Mouse (Mus musculus) heart, embryonic 16.5 days (tissue): ENCODE data around the gene Lkaaear1. TPM values are rescaled to one million over a fixed set of nuclear protein-coding genes. Genes with fewer than 3 reads are reported as not detected.
A peak's percentile ranks its signal among the peaks of the same experiment; 100 is the strongest.

Experiments used
- ATAC-seq: fragments of 200-750 bp; cut with Nextera tagmentation; replicated peaks from 2 replicates; pipeline ENCODE4 v1.8.0; 2017; ENCODE audit warnings: moderate number of reproducible peaks; ENCODE audit not compliant: insufficient read depth, low FRiP score; ENCODE audit errors: extremely low read depth
- H3K27ac ChIP-seq: fragments of 300-500 bp; sonication (generic); 2 replicates; pipeline ENCODE4 v1.5.1; 2014; ENCODE audit warnings: mild to moderate bottlenecking, low read length, control low read depth, moderate library complexity
- H3K27me3 ChIP-seq: fragments of 300-500 bp; sonication (generic); 2 replicates; pipeline ENCODE4 v1.6.1; 2014; ENCODE audit warnings: low read length, mixed read lengths; ENCODE audit not compliant: control insufficient read depth, insufficient read depth
- H3K36me3 ChIP-seq: fragments of 300-500 bp; sonication (generic); 2 replicates; pipeline ENCODE4 v1.6.1; 2014; ENCODE audit not compliant: control insufficient read depth, insufficient read depth
- H3K4me1 ChIP-seq: fragments of 300-500 bp; sonication (generic); 2 replicates; pipeline ENCODE4 v1.6.1; 2014; ENCODE audit warnings: low read length, mixed read lengths; ENCODE audit not compliant: control insufficient read depth, insufficient read depth
- H3K4me2 ChIP-seq: fragments of 300-500 bp; sonication (generic); 2 replicates; pipeline ENCODE4 v1.6.1; 2014; ENCODE audit warnings: low read depth, mild to moderate bottlenecking, control low read depth, low read length
- H3K4me3 ChIP-seq: fragments of 300-500 bp; sonication (generic); 2 replicates; pipeline ENCODE4 v1.5.1; 2014; ENCODE audit warnings: mild to moderate bottlenecking, control low read depth, low read length
- H3K9ac ChIP-seq: fragments of 300-500 bp; sonication (generic); 2 replicates; pipeline ENCODE4 v1.6.1; 2014; ENCODE audit warnings: low read length, control low read depth
- H3K9me3 ChIP-seq: fragments of 300-500 bp; sonication (generic); replicated peaks from 2 replicates; pipeline ENCODE4 v1.6.1; 2016; ENCODE audit warnings: low read length; ENCODE audit not compliant: control insufficient read depth
- WGBS: fragments of 180-500 bp; shearing (Covaris S2); extraction: QIAGEN DNeasy Blood & Tissue Kit; methylation state at CpG from one replicate; pipeline ENCODE4 v1.1.7; 2014; 5-methylcytosine and 5-hydroxymethylcytosine counted together
- polyA plus RNA-seq: library from polyadenylated mRNA; unstranded; fragments of >200 nt; fragmentation: Nextera tagmentation; extraction: Ambion mirVana; gene quantifications from 2 replicates; pipeline ENCODE4 v1.2.1, GENCODE M21; 2015

The Lkaaear1 gene
- polyA plus RNA-seq, 1 experiment from 2014 or later: not detected

DNA sequence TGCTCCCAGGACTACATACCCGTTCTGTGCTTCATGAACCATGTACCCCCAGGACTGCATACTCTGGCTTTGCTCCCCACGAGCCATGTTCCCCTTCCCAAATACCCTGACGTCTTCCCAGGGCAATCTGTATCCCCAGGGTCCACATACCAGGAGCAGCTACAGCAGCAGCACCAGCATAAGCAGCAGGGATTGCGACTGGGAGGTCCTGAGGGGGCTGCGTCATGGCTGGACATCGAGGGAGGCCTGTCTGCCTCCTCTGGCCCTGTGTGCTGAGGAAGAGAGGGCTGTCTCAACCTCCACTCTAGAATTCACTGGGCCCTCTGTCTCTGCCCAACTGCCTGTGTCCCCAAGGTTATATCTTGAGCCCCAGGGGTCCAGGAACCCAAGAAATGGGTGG is 7.2 kb downstream of the Lkaaear1 start:
- Histone ChIP-seq H3K9ac (no peak overlapping the region), H3K4me2 (no peak overlapping the region)
- ATAC-seq: no peak

DNA sequence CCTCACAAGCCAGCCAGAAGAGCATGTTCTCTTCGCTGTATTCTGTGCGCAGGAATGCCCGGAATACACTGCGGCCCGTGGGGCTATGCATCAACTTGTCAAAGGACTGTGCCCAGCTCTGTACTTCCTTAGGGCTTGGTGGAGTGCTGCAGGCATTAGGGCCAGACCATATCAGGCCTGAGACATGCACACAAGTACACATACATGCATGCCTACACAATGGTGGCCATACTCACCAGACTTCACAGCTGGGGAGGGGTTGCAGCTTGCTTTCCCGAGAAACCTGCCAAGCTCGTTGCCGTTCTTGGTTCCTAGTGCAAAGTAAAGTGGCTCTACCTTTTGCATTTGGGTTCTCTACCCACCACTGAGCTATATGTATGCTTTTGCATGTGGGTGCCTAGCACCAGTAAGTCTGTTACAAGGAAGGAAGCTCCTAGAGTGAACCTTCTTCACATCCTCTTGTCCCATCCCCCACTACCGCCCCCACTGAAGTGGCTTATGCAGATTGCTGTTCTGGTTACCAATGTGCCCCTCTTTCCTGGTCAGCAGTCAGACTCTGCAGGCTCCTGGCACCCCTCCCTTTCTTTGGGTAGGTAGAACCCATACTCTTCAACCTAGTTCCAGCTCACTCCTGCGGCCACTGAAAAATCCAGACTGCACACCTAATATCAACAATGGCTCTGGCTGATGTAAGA is 8.6 kb downstream of the Lkaaear1 start:
- Histone ChIP-seq H3K4me1 (peaks cover 3% of the 10 kb centered on the region; the same call in 1 of the 2 replicates), H3K36me3 (peaks cover 13% of the 10 kb centered on the region; the same call in 1 of the 2 replicates), H3K27me3 (no peaks in the 10 kb centered on the region), H3K4me3 (no peak overlapping the region), H3K27ac (no peak overlapping the region), H3K4me2 (no peak overlapping the region), H3K9me3 (no peaks in the 10 kb centered on the region), H3K9ac (no peak overlapping the region)
- ATAC-seq: no peak
- 89% methylated on average over 10 of the region's 10 CpGs for WGBS

More for the DNA sequence above, 7.2 kb downstream of the Lkaaear1 start:
- no peak overlapping the region for H3K4me3 ChIP-seq
- H3K27me3 ChIP-seq: no peaks in the 10 kb centered on the region
- 81% methylated on average over 6 of the region's 6 CpGs for WGBS
- H3K36me3 ChIP-seq: peaks cover 12% of the 10 kb centered on the region; the same call in 1 of the 2 replicates
- no peaks in the 10 kb centered on the region for H3K9me3 ChIP-seq
- H3K4me1 ChIP-seq: peaks cover 3% of the 10 kb centered on the region; the same call in 1 of the 2 replicates
- no peak overlapping the region for H3K27ac ChIP-seq

DNA sequence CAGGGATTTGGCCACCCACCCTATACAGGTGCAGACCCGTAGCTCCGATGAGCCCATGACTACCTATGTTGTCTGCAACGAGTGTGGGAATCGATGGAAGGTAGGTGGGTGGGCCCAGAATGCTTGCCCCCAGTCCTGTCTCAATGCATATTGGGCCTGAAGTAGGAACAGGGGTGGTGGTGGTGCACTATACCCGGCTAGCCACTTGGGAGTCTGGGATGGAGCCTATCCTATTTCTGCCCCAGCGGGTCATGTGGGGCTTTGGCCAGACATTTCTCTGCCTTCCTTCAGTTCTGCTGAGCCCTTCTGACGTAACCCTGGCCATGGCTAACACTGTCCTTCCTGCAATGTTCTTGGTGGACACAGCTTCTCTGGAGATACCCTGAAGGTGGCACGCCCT is 10.7 kb downstream of the Lkaaear1 start:
- 94% methylated on average over 8 of the region's 8 CpGs for WGBS
- Histone ChIP-seq H3K4me2 (no peak overlapping the region), H3K27me3 (no peaks in the 10 kb centered on the region), H3K9me3 (no peaks in the 10 kb centered on the region), H3K4me1 (no peaks in the 10 kb centered on the region), H3K4me3 (no peak overlapping the region), H3K9ac (no peak overlapping the region), H3K27ac (no peak overlapping the region), H3K36me3 (peaks cover 14% of the 10 kb centered on the region; the same call in 1 of the 2 replicates)
- no peak for ATAC-seq

DNA sequence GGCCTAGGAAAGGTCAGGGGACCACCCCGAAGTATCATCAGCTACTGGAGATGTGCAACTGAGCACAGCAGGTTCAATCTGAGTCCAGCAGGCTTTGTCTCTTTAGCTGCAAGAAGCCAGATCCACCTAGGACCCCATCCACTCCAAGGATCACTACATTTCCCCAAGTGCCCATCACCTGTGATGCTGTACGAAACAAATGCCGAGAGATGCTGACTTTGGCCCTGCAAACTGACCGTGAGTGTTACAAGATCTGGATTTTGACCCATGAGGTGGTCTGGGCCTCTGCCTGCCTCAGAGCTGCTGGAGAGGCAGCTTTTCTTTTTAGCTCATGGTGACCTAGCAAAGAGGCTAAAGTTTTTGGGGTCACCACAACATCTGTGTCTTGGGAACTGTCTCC is 12.6 kb downstream of the Lkaaear1 start:
- no peak overlapping the region for H3K27ac ChIP-seq
- WGBS: 85% methylated on average over 4 of the region's 4 CpGs
- no peak overlapping the region for H3K4me3 ChIP-seq

DNA sequence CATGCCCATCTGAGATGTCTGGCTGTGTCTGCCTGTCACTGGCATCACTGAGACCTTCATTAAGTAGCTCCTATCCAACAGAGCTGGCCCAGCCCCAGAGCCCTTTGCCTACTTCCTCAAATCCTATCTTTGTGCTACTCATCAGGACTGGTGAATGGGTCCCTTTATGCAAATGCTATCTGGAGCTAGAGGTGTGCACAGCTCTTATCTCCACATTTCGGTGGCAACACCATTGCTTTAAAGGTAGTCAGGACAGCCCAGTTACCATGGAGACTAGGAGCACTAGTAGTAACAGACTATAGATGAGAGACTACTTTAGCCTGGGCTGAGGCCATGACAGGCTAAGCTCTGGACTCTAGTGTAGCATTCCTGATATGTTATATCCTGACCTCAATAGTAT is 13.5 kb downstream of the Lkaaear1 start:
- H3K27me3 ChIP-seq: no peaks in the 10 kb centered on the region
- no peaks in the 10 kb centered on the region for H3K9me3 ChIP-seq
- 53% methylated on average over 1 of the region's 1 CpGs for WGBS
- no peak overlapping the region for H3K4me2 ChIP-seq
- H3K27ac ChIP-seq: no peak overlapping the region
- peaks cover 14% of the 10 kb centered on the region; the same call in 1 of the 2 replicates for H3K36me3 ChIP-seq
- ATAC-seq: no peak
- no peak overlapping the region for H3K4me3 ChIP-seq
- peaks cover 3% of the 10 kb centered on the region; the same call in 1 of the 2 replicates for H3K4me1 ChIP-seq
- no peak overlapping the region for H3K9ac ChIP-seq

More for the DNA sequence above, 12.6 kb downstream of the Lkaaear1 start:
- ATAC-seq: no peak
- Histone ChIP-seq H3K27me3 (no peaks in the 10 kb centered on the region), H3K36me3 (peaks cover 14% of the 10 kb centered on the region; the same call in 1 of the 2 replicates), H3K4me1 (peaks cover 3% of the 10 kb centered on the region; the same call in 1 of the 2 replicates), H3K9me3 (no peaks in the 10 kb centered on the region), H3K9ac (no peak overlapping the region), H3K4me2 (no peak overlapping the region)

DNA sequence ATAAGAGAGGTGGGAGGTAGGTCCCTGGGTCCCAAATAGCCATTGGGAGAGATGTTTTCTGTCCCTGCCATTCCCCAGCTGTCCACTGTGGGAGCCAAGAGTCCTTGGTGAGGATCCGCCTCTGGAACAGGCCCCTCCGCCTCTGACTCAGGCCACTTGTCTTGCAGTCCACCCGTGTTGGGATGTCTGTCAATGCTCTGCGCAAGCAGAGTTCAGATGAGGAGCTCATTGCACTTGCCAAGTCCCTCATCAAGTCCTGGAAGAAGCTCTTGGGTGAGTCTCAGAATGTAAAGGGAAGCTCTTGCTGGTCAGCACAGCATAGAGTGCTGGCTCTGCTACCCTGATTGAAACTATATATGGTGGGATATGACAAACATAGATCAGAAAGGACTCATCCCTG is 14.9 kb downstream of the Lkaaear1 start:
- Histone ChIP-seq H3K4me2 (no peak overlapping the region), H3K9ac (no peak overlapping the region), H3K27ac (no peak overlapping the region), H3K36me3 (peaks cover 7% of the 10 kb centered on the region; the same call in 1 of the 2 replicates), H3K27me3 (no peaks in the 10 kb centered on the region), H3K9me3 (no peaks in the 10 kb centered on the region), H3K4me1 (peaks cover 7% of the 10 kb centered on the region; the same call in 1 of the 2 replicates), H3K4me3 (no peak overlapping the region)
- WGBS: 51% methylated on average over 4 of the region's 4 CpGs
- ATAC-seq: no peak

DNA sequence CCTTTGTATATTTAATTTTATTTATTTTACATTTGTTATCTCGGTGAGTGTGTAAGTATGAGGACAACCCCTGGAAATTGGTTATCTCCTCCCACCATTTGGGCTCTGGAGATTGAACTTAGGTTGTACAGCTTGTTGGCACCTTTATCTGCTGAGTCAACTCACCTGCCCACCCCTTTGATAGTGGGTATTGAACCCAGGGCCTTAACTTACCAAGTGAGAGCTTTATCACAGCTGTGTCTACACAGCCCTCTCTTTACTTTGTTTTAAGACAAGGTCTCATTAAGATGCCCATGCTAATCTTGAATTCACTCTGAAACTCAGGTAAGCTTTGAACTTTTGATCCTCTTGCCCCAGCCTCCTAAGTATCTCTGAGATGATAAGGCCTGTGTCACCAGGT is 16.3 kb downstream of the Lkaaear1 start:
- Histone ChIP-seq H3K27ac (no peak overlapping the region), H3K27me3 (no peaks in the 10 kb centered on the region), H3K4me1 (peaks cover 7% of the 10 kb centered on the region; the same call in 1 of the 2 replicates), H3K9ac (no peak overlapping the region), H3K4me2 (no peak overlapping the region), H3K4me3 (no peak overlapping the region), H3K36me3 (peaks cover 2% of the 10 kb centered on the region; the same call in 1 of the 2 replicates), H3K9me3 (no peaks in the 10 kb centered on the region)
- ATAC-seq: no peak
- WGBS: 84% methylated on average over 1 of the region's 1 CpGs

DNA sequence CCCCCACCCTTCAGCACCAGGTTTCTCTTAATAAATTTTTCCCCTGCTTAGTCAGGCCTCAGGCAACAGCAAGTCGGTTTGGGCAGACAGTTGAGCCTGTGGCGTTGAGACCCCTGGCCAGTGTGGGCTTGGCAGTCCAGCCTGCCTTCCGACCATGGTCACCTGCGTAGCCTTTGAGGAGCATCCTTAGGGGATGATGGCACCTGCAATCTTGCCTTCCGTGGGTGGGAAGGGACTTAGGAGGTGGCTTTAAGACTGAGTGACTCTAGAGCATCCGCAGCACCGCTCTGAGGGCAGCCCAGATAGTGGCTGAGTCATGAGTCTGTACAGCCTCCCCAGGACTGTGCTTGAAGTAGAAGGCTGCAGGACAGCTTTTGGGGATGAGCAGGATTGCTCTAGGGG is 17.5 kb downstream of the Lkaaear1 start:
- Histone ChIP-seq H3K27ac (no peak overlapping the region; the same call in 1 of the 2 replicates), H3K27me3 (no peaks in the 10 kb centered on the region), H3K4me3 (peak overlapping the region; percentile 76), H3K9me3 (no peaks in the 10 kb centered on the region), H3K9ac (peak overlapping the region; percentile 78), H3K4me2 (peak overlapping the region; percentile 79), H3K36me3 (peaks cover 2% of the 10 kb centered on the region; the same call in 1 of the 2 replicates), H3K4me1 (peaks cover 8% of the 10 kb centered on the region)
- ATAC-seq: peak; percentile 8
- WGBS: 15% methylated on average over 7 of the region's 7 CpGs

DNA sequence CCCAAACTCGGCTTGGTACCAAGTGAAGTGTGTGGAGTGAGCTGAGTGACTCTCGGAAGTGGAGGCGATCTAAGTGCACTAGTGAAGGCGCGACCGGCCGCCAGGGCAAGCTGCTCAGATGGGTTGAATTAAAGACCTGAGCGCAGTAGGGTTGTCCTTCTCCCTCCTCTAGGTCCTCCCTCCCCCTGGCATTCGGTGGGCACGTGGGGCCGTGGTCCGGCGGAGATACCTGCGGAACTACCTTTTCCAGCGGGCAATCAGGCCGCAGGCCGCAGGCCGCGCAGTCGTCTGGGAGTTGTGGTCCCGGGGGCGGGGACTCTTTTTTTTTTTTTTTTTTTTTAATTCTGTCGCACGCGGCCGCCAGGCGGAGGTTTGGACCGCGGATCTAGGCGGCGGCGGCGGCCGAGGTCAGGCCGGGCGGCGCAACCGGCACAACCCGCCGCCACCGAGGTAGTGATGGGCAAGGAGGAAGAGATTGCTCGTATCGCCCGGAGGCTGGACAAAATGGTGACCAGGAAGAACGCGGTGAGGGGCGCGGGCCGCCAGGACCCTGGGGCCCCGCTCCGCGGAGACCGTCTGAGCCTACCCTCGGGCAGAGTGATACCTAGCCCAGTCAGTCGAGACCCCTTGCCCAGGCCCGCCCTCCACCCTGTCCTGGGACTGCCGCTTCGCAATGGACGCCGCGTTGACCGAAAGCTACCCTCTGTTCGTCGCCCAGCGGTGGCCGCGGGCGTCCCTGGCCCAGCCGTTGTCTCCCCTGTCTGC is 18.1 kb downstream of the Lkaaear1 start, which contains the start of gene Tcea2:
Gene Tcea2 (plus strand): TSS at position 360 of the 765 bp plus-strand sequence.
- Histone ChIP-seq H3K27ac (peak within 1 kb of the TSS; percentile 56), H3K4me3 (peak within 1 kb of the TSS; percentile 76), H3K27me3 (no peaks in the 10 kb centered on the region), H3K9ac (peak within 1 kb of the TSS; percentile 78), H3K4me1 (peaks cover 14% of the 10 kb centered on the region), H3K36me3 (peaks cover 2% of the 10 kb centered on the region; the same call in 1 of the 2 replicates), H3K4me2 (peak within 1 kb of the TSS; percentile 79), H3K9me3 (no peaks in the 10 kb centered on the region)
- ATAC-seq: peak; percentile 39
- under 1% methylated on average over 56 of the region's 69 CpGs for WGBS
